Mouse (Mus musculus): ENCODE measurements around the gene Tsc22d1.

DNA sequence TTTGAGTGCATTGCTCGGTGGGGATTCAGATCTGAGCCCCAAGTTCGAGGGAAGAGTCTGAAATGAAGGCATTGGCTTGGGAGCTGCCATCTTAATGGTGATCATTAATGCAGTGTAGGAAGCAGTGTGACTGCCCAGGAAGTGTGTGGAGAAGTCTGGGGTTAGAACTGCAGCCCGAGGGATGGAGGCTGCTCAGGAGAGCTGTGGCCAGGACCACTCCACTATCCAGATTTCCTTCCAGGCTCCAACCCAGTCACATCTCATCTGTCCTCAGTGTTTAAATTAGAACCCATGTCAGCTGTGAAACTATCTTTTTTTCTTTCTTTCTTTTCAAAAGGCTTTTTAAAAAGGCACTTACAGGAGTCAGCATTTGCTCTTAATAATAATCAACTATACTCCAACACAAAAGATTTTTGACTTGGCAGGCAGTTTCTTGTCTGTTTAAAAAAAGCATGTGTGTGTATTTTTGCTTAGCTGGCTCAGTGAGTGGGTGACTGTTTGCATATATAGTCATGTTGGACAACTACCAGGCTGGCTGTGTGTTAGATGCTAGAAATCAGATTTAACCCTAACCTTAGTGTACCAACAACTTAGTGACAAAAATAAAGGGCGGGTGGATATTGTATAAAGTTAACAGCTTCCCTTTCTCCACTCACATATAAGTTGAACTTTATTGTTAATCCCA lies 48.8 kb downstream of the Tsc22d1 start:
- TF ChIP-seq GATA1 (IDR thresholded peaks at IDR 0.05; ENCODE audit: borderline replicate concordance, low read length) = no peak
- no peak for TF ChIP-seq FLI1 (IDR thresholded peaks at IDR 0.05; ENCODE audit: low read length)
